Mouse (Mus musculus) frontal cortex, adult 2 months (tissue): ENCODE data around the gene Gm11032. TPM values are rescaled to one million over a fixed set of nuclear protein-coding genes. Genes with fewer than 3 reads are reported as not detected.
"Not testable (repeated sequence)": the region's sequence is repeated elsewhere in the genome, so short reads cannot be mapped to it uniquely, and the experiment has no call there.

Source experiments
- DNase-seq, 2 experiments: peaks; one replicate each; pipeline ENCODE4 v3.0.0; 2022; ENCODE audit warnings: low spot score in 1 of 2; ENCODE audit errors: extremely low spot score in 1 of 2
- polyA plus RNA-seq: library from polyadenylated mRNA; depleted of rRNA; stranded (reverse); fragments of >200 nt; gene quantifications from 2 replicates; pipeline ENCODE4 v1.2.3, GENCODE M21; 2012

Gm11032 gene
- polyA plus RNA-seq, 1 experiment = not detected

GRCm38 (mm10) chr11:4622442-4622986 lies 2.6 kb downstream of the Gm11032 start:
- DNase-seq = no peak

GRCm38 (mm10) chr11:4622997-4623396 lies 3.1 kb downstream of the Gm11032 start:
- no peak for DNase-seq

GRCm38 (mm10) chr11:4625931-4626330 lies 6.1 kb downstream of the Gm11032 start:
- DNase-seq = no peak

GRCm38 (mm10) chr11:4627636-4628035 lies 7.8 kb downstream of the Gm11032 start:
- no peak for DNase-seq

GRCm38 (mm10) chr11:4629861-4630280 lies 10.0 kb downstream of the Gm11032 start:
- DNase-seq = no peak

- DNase-seq = no peak
Measured at GRCm38 (mm10) chr11:4633420-4633819, 13.6 kb downstream of the Gm11032 start.

- DNase-seq = no peak
Measured at GRCm38 (mm10) chr11:4634395-4634794, 14.5 kb downstream of the Gm11032 start.

- DNase-seq = peak in 1 of 2 experiments; percentile 23
Measured at GRCm38 (mm10) chr11:4636782-4637342, 17.0 kb downstream of the Gm11032 start.

- DNase-seq = peak; percentile 75 to 91
Measured at GRCm38 (mm10) chr11:4637534-4638234, 17.8 kb downstream of the Gm11032 start, which contains the start of gene Ascc2. TSS of gene Ascc2 (plus strand) at chr11:4637747.

GRCm38 (mm10) chr11:4638261-4638660 lies 18.4 kb downstream of the Gm11032 start:
- DNase-seq = no peak

GRCm38 (mm10) chr11:4641185-4641584 lies 21.3 kb downstream of the Gm11032 start:
- no peak for DNase-seq

GRCm38 (mm10) chr11:4643722-4644121 lies 23.9 kb downstream of the Gm11032 start:
- DNase-seq = no peak

GRCm38 (mm10) chr11:4645180-4645579 lies 25.3 kb downstream of the Gm11032 start:
- DNase-seq = not testable (repeated sequence)

- DNase-seq = no peak
Measured at GRCm38 (mm10) chr11:4646409-4646808, 26.5 kb downstream of the Gm11032 start.

GRCm38 (mm10) chr11:4659818-4660217 lies 40.0 kb downstream of the Gm11032 start:
- no peak for DNase-seq

GRCm38 (mm10) chr11:4660309-4661025 lies 40.6 kb downstream of the Gm11032 start:
- DNase-seq = no peak

GRCm38 (mm10) chr11:4661324-4661723 lies 41.5 kb downstream of the Gm11032 start:
- DNase-seq = peak in 1 of 2 experiments; percentile 37

- DNase-seq = peak in 1 of 2 experiments; percentile 40
Measured at GRCm38 (mm10) chr11:4661871-4662495, 42.1 kb downstream of the Gm11032 start.

GRCm38 (mm10) chr11:4662496-4662878 lies 42.6 kb downstream of the Gm11032 start:
- peak in 1 of 2 experiments; percentile 27 for DNase-seq
